Mouse (Mus musculus) hindbrain, embryonic 12.5 days (tissue): ENCODE measurements around the gene Tob1. TPM values are rescaled to one million over a fixed set of nuclear protein-coding genes. Genes with fewer than 3 reads are reported as not detected.

Experiments
- ATAC-seq: fragments of 200-750 bp; cut with Nextera tagmentation; 2 replicates; pipeline ENCODE4 v1.8.0; 2017; ENCODE audit warnings: moderate TSS enrichment; ENCODE audit not compliant: low FRiP score
- H3K27ac ChIP-seq: fragments of 300-500 bp; sonication (generic); 2 replicates; pipeline ENCODE4 v1.5.1; 2016; ENCODE audit warnings: mild to moderate bottlenecking
- H3K27me3 ChIP-seq: fragments of 300-500 bp; sonication (generic); 2 replicates; pipeline ENCODE4 v1.6.1; 2016; ENCODE audit warnings: mild to moderate bottlenecking
- H3K36me3 ChIP-seq: fragments of 300-500 bp; sonication (generic); 2 replicates; pipeline ENCODE4 v1.6.1; 2016; ENCODE audit warnings: mild to moderate bottlenecking
- H3K4me1 ChIP-seq: fragments of 300-500 bp; sonication (generic); 2 replicates; pipeline ENCODE4 v1.6.1; 2016
- H3K4me2 ChIP-seq: fragments of 300-500 bp; sonication (generic); replicated peaks from 2 replicates; pipeline ENCODE4 v1.6.1; 2016; ENCODE audit warnings: mild to moderate bottlenecking
- H3K4me3 ChIP-seq: fragments of 300-500 bp; sonication (generic); 2 replicates; pipeline ENCODE4 v1.5.1; 2016; ENCODE audit warnings: mild to moderate bottlenecking
- H3K9ac ChIP-seq: fragments of 300-500 bp; sonication (generic); 2 replicates; pipeline ENCODE4 v1.6.1; 2016; ENCODE audit warnings: mild to moderate bottlenecking, moderate library complexity
- H3K9me3 ChIP-seq: fragments of 300-500 bp; sonication (generic); replicated peaks from 2 replicates; pipeline ENCODE4 v1.6.1; 2016; ENCODE audit warnings: mild to moderate bottlenecking
- WGBS: fragments of 180-500 bp; shearing (Covaris S2); methylation state at CpG from one replicate; pipeline ENCODE4 v1.1.7; 2016; 5-methylcytosine and 5-hydroxymethylcytosine counted together
- polyA plus RNA-seq: library from polyadenylated mRNA; unstranded; fragments of >200 nt; fragmentation: Nextera tagmentation; extraction: Ambion mirVana; gene quantifications from 2 replicates; pipeline ENCODE4 v1.2.1, GENCODE M21; 2016

The Tob1 gene
- polyA plus RNA-seq = 41.7 and 46.8 TPM in 2 replicates

DNA sequence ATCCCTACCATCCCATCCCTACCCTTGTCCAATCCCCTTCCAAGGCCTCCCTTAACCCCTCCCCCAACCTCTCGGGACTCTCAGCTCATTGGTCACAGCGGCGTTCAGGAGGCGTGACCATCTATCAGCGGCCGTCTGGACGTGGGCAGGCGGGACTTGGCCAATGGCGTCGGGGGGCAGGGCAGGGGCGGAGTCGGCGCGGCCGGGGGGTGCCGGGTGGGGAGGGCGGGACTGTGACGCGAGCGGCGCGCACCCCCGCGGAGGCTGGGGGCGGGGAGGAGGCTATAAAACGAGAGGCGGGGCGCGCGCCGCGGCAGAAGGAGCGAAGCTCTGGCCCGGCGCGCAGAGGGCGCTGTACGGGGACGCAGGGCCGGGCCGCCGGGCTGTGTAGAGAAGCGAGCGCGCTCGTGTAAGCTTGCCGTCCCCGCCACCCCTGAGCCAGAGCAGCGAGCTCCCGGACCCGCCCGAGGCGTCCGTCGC lies at the start of gene Tob1:
Tob1 (plus strand) TSS at position 331 of the 480 bp plus-strand sequence.
- Histone ChIP-seq H3K27ac (peak within 1 kb of the TSS; percentile 99), H3K4me3 (peak within 1 kb of the TSS; percentile 98), H3K9ac (peak within 1 kb of the TSS; percentile 99), H3K27me3 (no peaks in the 10 kb centered on the region), H3K9me3 (no peaks in the 10 kb centered on the region), H3K36me3 (peaks cover 8% of the 10 kb centered on the region), H3K4me1 (peaks cover 19% of the 10 kb centered on the region), H3K4me2 (peak within 1 kb of the TSS; percentile 87)
- 1% methylated on average over 24 of the region's 55 CpGs for WGBS
- peak; percentile 97 for ATAC-seq

DNA sequence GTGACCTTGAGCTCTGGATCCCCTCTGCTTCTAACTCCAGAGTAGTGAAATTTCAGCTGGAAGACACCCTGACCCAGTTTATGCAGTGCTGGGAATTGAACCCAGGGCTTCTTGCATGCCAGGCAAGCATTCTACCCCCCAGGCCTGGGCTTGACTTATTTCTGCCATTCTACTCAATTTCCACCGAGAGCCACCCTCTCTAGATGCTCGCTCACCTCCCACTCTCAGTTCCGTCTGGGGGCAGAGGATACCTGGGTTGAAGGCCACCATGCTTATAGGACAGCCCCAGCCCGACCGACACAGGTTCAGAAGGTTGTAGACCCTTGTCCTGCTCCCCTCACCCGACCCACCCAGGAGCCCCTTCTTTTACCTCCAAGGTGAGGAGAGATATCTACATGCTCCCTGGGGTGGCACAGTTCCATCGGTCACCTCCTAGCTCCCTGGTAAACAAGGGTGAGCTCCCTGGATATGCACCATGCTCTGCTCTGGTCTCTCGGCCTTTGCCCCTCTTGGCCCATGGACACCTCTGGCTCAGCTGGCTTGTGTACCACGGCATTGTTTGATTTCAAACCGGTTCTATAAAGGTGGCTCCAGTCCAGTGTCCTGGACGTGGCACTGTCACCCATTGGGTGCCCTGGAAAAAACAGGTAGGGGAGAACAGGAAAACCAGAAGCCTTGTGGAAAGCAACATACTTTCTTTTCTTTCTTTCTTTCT lies 49.2 kb upstream of the Tob1 start:
- 89% methylated on average over 11 of the region's 11 CpGs for WGBS
- Histone ChIP-seq H3K9me3 (no peaks in the 10 kb centered on the region), H3K36me3 (no peaks in the 10 kb centered on the region), H3K4me1 (peaks cover 49% of the 10 kb centered on the region), H3K4me3 (no peak overlapping the region), H3K9ac (no peak overlapping the region), H3K27me3 (no peaks in the 10 kb centered on the region), H3K27ac (peak overlapping the region; percentile 99), H3K4me2 (no peak overlapping the region)
- ATAC-seq = no peak

DNA sequence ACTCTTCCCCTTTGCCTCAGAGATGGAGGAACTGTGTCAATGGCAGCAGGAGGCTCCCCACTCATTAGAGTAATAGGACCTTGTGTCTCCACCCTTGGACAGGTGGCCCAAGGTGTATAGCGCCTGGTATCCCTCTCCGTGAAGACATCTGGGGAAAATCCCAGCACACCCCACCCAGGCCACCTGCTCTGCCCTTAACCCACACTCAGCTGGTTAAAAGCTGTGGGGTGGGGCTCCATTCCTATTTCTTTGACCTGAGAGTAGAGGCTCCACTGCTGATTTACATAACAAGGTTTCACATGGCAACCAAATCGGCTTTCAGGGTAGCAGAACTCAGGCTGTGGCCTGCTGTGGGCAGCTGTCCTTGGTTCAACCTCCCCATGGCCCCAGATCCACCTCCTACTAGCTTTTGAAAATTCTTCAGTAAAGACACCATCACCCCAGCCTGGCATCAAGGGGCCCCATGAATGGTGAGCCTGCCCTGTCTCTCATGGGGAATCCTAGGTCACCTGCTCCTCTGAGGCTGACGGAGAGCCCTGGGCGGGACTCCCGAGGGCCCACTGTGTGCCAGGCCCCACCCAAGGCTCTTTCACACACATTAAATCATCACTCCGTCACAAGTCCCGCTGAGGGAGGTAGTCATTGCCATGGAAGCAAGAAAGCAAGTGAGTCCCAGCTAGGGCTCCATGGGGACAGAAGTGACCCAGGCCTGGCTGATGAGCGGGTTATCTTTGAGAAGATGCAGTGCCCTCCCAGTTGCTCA lies 48.1 kb upstream of the Tob1 start:
- no peak for ATAC-seq
- Histone ChIP-seq H3K27ac (peak overlapping the region; percentile 6; the same call in 1 of the 2 replicates), H3K4me1 (peaks cover 49% of the 10 kb centered on the region), H3K27me3 (no peaks in the 10 kb centered on the region), H3K9ac (no peak overlapping the region), H3K4me3 (no peak overlapping the region), H3K36me3 (no peaks in the 10 kb centered on the region), H3K4me2 (no peak overlapping the region), H3K9me3 (no peaks in the 10 kb centered on the region)
- WGBS = 61% methylated on average over 9 of the region's 9 CpGs

DNA sequence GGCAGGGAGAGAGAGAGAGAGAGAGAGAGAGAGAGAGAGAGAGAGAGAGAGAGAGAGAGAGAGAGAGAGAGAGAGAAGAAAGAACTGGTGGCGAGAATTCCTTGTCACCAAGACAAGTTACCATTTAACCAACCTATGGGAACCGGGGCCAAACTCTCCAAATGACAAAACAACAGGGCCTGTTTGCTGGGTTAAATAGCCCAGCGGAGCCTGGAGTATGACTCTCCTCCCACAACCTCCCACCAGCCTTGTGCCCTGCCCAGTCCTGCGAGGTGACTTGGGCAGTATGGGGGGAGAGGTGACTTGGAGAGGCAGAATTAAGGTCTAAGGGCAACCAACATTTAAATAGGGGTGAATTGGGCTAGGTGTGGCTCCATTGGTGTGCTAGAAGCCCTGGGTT lies 45.5 kb upstream of the Tob1 start:
- Histone ChIP-seq H3K27me3 (no peaks in the 10 kb centered on the region), H3K4me3 (no peak overlapping the region), H3K9me3 (no peaks in the 10 kb centered on the region), H3K4me2 (no peak overlapping the region), H3K27ac (no peak overlapping the region), H3K36me3 (no peaks in the 10 kb centered on the region), H3K9ac (no peak overlapping the region), H3K4me1 (peaks cover 27% of the 10 kb centered on the region)
- 65% methylated on average over 4 of the region's 4 CpGs for WGBS
- ATAC-seq = no peak

DNA sequence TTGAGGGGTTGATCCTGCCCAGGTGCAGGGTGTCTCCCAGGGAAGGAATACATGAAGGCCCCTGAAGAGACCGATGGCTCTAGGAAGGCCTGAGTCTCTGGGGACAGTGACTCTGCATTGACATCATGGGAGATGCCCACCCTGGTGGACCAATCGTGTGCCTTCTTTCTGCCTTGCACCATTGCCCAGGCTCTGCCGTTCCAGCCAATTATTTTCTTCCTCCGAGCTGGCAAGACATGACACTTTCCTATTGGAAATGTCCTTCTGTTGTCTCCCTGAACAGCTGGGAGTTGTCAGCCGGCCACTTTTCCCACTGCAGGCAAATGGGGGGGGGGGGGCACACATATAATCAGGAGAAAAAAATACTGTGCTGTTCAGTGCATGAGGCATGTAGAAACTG lies 43.0 kb upstream of the Tob1 start:
- ATAC-seq = peak; percentile 22
- no peak overlapping the region for H3K9ac ChIP-seq
- no peaks in the 10 kb centered on the region for H3K36me3 ChIP-seq
- WGBS = 58% methylated on average over 5 of the region's 5 CpGs
- 0 out of 2 replicates have a peak overlapping the region, but pooled peaks have one; percentile 7 for H3K27ac ChIP-seq
- H3K9me3 ChIP-seq = no peaks in the 10 kb centered on the region
- no peak overlapping the region for H3K4me3 ChIP-seq
- no peaks in the 10 kb centered on the region for H3K27me3 ChIP-seq
- peaks cover 8% of the 10 kb centered on the region; the same call in 1 of the 2 replicates for H3K4me1 ChIP-seq
- H3K4me2 ChIP-seq = no peak overlapping the region

DNA sequence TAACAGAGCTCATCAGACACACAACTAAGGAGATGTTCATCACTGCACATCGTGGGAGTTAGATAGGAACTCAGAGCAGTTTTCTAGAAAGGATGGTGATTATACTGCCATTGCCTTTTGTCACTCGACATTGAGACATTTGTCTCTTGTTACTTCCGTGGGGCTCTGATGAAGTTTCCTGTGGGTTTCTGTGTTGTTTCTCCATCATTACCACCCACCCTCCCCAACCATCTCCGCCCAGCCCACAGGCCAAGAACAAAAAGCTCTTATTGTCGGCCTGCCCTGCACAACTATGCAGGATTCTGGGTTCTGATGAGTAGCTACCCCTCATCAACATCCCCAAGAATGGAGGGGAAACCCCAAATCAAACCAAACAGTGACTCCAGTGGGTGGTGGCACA lies 41.7 kb upstream of the Tob1 start:
- Histone ChIP-seq H3K9me3 (no peaks in the 10 kb centered on the region), H3K4me2 (no peak overlapping the region), H3K4me3 (no peak overlapping the region), H3K27ac (no peak overlapping the region), H3K27me3 (no peaks in the 10 kb centered on the region), H3K9ac (no peak overlapping the region), H3K4me1 (0 out of 2 replicates have a peak, but pooled peaks cover 2% of the 10 kb centered on the region), H3K36me3 (no peaks in the 10 kb centered on the region)
- 64% methylated on average over 5 of the region's 5 CpGs for whole genome bisulfite sequencing
- ATAC-seq = no peak

DNA sequence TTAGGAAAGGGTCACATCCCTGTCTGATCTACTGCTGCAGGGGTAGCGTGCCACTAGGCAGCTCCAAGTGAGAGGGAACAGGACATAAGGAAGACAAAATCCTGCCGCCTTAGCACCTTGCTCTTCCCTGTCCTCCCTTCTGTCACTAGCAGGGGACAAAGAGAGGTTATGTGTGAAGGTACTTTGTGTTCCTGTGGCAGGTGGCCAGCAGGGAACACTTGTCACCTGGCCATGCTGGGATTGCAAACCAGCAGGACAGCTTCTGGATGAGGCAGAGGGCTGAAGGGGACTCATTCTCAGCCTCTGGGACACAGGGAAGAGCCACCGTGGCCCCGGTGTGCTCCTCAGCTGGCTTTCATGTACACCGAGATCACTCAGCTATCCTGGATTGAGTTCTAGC lies 39.6 kb upstream of the Tob1 start:
- Histone ChIP-seq H3K4me3 (no peak overlapping the region), H3K36me3 (no peaks in the 10 kb centered on the region), H3K4me2 (no peak overlapping the region), H3K9ac (no peak overlapping the region), H3K4me1 (peaks cover 9% of the 10 kb centered on the region), H3K9me3 (no peaks in the 10 kb centered on the region), H3K27ac (no peak overlapping the region), H3K27me3 (no peaks in the 10 kb centered on the region)
- no peak for ATAC-seq
- WGBS = 88% methylated on average over 5 of the region's 5 CpGs

DNA sequence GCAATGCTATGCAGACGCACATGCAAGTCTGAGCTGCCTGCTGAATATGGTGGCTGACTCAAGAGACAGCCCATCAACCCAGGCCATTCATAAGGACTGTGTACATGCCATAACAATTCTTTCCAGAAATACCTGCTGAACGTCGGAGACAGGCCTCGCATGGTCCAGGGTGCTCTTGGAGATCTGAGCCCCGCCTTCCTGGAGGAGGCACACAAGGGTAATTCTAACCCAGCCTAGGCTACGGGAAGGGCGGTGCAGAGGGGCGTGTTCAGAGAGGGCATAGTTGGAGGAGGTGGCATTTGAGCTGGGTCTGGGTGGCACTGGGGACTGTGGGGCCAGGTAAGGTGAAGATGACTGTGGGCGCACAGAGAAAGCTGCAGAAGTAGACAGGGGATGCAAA lies 39.1 kb upstream of the Tob1 start:
- 84% methylated on average over 9 of the region's 9 CpGs for WGBS
- no peak for ATAC-seq
- H3K36me3 ChIP-seq = no peaks in the 10 kb centered on the region
- H3K9ac ChIP-seq = no peak overlapping the region
- H3K4me2 ChIP-seq = no peak overlapping the region
- H3K4me3 ChIP-seq = no peak overlapping the region
- no peaks in the 10 kb centered on the region for H3K9me3 ChIP-seq
- no peak overlapping the region for H3K27ac ChIP-seq
- peaks cover 9% of the 10 kb centered on the region for H3K4me1 ChIP-seq
- no peaks in the 10 kb centered on the region for H3K27me3 ChIP-seq

DNA sequence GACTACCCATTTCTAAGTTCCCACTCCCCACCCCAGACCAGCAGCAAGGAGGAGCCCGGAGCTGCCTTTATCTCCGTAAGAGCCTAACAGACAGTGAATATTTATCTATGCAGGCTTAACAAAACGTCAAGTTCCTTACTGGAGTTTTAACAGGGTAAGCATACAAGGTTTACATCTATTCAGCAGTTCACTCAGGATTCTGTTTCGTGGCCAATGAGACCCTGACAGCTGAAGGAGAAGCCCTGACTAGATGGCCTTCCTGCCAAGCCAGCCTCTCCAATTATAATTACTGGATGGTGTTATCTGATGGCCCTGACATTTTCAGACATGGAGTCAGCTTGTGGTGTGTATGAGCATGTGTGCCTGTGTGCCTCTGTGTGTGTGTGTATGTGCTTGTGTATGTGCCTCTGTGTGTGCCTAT lies 37.5 kb upstream of the Tob1 start:
- Histone ChIP-seq H3K36me3 (no peaks in the 10 kb centered on the region), H3K4me3 (no peak overlapping the region), H3K4me1 (peaks cover 7% of the 10 kb centered on the region), H3K9ac (no peak overlapping the region), H3K9me3 (no peaks in the 10 kb centered on the region), H3K4me2 (no peak overlapping the region), H3K27me3 (no peaks in the 10 kb centered on the region), H3K27ac (no peak overlapping the region)
- WGBS = 62% methylated on average over 4 of the region's 4 CpGs
- ATAC-seq = no peak

DNA sequence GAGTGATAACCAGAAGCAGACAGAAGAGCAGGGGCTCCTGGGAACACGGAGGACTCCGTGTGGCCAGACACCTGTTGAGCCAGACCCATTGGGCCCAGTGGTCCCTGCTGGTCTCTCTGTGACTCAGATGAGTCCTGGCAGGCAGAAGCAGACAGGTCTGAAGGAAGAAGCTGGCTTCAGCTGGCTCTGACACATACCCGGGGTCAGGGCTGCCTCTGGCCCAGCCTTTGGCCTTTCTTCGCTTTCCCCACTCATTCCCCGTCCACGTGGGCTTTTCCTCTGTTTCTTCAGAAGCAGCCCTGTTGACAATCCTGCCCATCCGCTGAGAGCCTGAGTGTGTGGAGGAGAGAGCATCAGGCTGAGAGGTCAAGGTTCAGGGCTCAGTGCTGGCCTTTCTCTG lies 36.0 kb upstream of the Tob1 start:
- ATAC-seq = no peak

DNA sequence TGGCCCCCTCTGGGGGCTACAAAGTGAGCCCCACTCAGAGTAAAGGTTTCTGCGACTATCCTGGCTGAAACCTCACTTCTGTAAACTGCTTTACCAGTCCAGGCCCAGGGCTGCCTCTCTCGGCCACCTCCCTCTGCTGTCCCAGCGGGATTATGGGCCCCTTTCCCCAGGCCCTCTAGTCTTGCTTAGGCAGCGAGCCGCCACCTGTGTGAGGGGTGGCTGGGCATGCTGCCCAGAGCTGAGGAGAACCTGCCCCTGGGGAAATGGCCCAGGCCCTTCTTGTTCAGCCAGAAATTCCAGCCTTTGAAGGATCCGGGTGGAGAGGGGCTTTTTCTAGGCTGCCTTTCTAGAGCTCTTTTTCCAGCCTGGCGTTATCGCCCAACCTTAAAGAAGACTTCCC lies 35.6 kb upstream of the Tob1 start:
- Histone ChIP-seq H3K4me3 (no peak overlapping the region), H3K27me3 (no peaks in the 10 kb centered on the region), H3K9me3 (no peaks in the 10 kb centered on the region), H3K4me1 (peaks cover 7% of the 10 kb centered on the region), H3K27ac (0 out of 2 replicates have a peak overlapping the region, but pooled peaks have one; percentile 44), H3K4me2 (no peak overlapping the region), H3K36me3 (no peaks in the 10 kb centered on the region), H3K9ac (no peak overlapping the region)
- WGBS = 56% methylated on average over 8 of the region's 8 CpGs
- no peak for ATAC-seq

More for the DNA sequence above, 36.0 kb upstream of the Tob1 start:
- H3K9me3 ChIP-seq = no peaks in the 10 kb centered on the region
- no peak overlapping the region for H3K9ac ChIP-seq
- H3K4me1 ChIP-seq = peaks cover 7% of the 10 kb centered on the region
- 0 out of 2 replicates have a peak overlapping the region, but pooled peaks have one; percentile 44 for H3K27ac ChIP-seq
- no peak overlapping the region for H3K4me3 ChIP-seq
- no peak overlapping the region for H3K4me2 ChIP-seq
- no peaks in the 10 kb centered on the region for H3K36me3 ChIP-seq
- H3K27me3 ChIP-seq = no peaks in the 10 kb centered on the region
- WGBS = 59% methylated on average over 7 of the region's 7 CpGs

DNA sequence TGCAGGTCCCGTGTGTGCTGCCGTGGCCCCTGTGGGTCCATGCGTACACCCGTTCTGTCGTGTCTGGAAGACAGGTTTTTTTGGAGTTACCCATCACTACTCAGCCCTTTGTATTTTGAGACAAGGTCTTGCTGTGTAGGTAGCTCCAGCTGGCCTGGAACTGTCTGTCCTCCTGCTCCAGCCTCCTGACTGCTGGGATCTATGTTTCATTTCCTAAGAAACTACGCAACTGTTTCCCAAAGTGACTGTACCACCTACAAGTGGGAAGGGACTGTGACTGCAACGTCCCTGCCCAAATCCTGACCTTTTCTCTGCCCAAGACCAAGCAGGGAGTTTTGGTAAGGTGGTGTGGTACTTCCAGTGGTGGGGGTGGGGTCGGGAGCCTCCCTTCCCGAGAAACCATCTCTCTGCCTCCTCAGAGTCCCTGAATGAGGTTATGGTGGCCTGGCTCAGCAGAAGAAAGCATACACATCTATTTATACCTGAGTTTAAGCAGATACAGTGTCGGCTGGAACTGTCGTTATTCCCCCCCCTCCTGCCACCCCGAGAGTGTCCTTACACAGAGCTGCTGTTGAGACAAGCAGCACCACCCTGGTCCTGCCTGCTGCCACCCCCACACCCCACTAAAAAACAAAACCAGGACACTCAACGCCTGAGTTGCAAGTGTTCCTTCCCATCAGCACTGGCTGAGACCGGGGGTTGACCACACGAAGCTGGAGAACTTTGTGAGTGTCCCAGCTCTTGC lies 33.2 kb upstream of the Tob1 start:
- ATAC-seq = no peak
- H3K9ac ChIP-seq = no peak overlapping the region
- no peaks in the 10 kb centered on the region for H3K27me3 ChIP-seq
- no peaks in the 10 kb centered on the region for H3K9me3 ChIP-seq
- no peak overlapping the region for H3K4me3 ChIP-seq
- H3K4me2 ChIP-seq = no peak overlapping the region
- H3K27ac ChIP-seq = no peak overlapping the region
- H3K36me3 ChIP-seq = no peaks in the 10 kb centered on the region
- 79% methylated on average over 15 of the region's 15 CpGs for WGBS
- peaks cover 7% of the 10 kb centered on the region for H3K4me1 ChIP-seq
